Mouse (Mus musculus): ENCODE measurements around the gene Lrp2.

DNA sequence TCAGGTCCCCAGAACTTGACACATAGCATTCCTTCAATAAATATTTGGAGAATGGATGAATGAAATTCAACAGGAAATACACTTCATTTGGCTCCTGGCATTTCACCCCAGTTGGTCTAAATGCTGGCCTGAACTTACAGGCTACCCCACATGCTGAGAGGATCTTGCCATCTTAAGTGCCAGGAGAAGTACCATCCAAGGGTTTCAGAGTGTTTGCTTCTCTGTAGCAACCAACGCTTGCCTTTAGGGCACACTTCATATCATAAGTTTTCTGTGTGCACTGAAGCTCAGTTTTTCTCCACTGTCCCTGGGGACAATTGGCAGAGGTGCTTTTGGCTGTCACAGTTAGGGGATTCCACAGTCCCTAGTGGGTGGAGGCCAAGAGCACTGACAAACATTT, 4.7 kb upstream of the Lrp2 start:
- TF ChIP-seq CTCF (IDR thresholded peaks at IDR 0.05 in 2 of 3, conservative IDR thresholded peaks at IDR 0.05 in 1 of 3; ENCODE audit: control insufficient read depth in 1 of 3, insufficient read depth in 1 of 3, low read depth in 2 of 3, low read length in 3 of 3, poor library complexity in 1 of 3, severe bottlenecking in 1 of 3) = no peak
- TF ChIP-seq CHD2 (IDR thresholded peaks at IDR 0.05; ENCODE audit: low read length) = no peak
- TF ChIP-seq NRF1 (IDR thresholded peaks at IDR 0.05; ENCODE audit: insufficient read depth, low read depth, low read length, poor library complexity, severe bottlenecking) = no peak

Measured in MEL (cell line).